Mouse (Mus musculus) lung, postnatal 14 days (tissue): ENCODE measurements around the gene Tmem178.

Experiments
- DNase-seq: peaks from one replicate; pipeline ENCODE4 v3.0.0; 2021

Tmem178 gene

DNA sequence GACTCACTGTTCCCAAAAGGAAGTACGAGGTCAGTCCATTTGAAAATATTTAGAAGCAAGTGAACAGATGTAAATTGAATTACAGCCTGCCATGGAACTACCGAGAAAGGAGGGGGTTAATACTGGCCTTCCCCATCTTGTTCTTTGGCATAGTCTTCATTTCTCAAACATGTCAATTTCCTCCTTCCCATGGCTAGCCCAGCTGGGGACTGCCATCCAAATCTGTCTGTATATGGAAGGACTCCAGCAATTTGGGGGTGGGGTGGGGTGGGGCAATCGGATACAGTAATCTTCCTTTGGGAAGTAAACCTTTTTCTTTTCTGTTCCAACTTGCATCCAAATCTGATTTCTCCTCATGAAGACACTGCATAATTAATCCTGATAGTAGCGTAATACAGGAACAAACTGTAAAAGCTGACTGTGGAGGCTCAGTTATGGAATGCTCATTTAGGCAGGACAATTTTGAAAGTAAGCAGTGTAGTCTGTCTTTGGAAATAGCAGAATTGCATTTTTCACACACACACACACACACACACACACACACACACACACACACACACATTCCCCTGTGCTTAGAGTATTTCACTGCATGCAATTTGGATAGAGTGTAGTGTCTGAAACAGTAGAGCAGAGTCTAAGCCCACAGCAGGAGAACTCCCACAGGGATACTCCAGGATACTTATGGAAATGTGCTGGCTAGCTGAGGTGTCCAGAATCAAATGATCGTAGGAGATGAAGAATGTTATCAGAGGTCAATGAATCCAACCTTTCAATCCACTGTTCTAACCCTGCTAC, 1.9 kb downstream of the Tmem178 start:
- DNase-seq, result no peak

DNA sequence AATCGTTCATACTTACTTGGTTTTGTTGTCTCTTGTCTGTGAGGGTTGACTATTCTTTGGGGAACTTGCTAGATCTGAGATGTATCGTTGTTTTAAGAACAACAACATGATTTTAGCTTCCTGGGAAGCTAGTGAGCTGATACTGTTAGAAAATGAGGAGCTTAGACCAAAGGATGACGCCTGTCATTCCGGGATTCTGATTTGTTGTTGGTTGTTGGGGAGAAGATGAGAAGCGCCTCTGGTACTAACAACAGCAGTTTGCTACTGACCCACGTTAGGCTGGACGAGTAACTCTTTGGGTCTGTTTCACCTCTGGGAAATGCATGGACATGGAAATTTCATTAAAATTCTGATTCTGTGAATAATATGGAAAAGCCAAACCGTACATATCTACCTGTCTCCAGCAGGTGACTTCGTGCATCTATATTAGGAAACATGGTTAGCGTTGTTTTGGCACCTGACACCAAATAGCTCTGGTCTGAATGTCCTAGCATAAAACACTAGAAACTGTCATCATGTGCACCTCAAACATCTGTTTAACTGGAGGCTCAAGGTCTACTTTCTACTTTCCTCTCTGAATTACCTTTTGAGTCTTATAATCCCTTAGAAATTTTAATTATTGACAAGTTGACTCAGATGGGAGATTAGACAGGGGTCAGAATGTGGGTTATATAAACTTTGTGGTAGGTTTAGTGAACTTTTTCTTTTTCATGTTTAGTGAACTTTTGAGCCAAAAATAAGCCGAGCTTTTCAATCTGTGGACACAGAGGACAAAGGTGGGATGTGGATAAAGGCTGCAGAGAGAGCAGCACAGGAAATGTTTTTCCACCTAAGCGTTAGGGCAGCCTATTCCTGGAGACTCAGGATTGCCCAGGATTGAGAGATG, 2.9 kb downstream of the Tmem178 start:
- DNase-seq, result no peak

DNA sequence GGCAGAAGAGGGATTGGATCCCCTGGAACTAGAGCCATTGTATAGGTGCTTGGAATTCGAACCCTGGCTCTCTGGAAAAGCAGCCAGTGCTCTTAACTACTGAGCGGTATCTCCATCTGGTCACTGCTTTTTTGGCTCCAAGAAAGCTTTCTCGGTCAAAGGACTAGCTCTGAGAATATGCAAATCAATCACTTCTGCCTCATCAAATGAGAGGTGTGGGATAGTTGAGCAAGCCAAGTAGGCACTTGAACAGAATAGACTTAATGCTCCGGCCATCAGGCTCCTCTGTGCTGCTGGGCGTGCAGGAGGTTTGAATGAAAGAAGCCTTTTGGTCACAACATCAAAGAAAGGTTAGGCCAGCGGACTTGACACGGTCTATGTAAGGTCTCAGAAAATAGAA, 5.0 kb downstream of the Tmem178 start:
- no peak for DNase-seq

DNA sequence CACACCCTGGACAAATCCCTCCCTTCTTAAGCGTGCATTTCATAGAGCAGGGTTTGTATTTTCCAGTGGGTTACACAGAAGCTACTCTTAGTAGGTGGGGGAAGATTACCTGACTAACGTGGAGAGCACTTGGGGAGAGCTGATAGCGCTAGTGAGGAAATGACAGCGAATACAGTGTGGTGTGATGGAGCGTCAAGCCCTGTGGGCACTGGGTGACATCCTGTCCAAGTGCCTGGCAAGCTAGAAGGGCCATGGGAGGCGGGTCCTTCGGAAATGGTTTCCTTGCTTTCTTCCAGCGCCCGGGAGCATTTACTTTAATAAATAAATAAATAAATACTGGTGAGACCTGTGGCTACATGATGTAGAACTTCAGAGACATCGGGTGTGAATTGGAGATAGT, 5.5 kb downstream of the Tmem178 start:
- DNase-seq, result no peak

DNA sequence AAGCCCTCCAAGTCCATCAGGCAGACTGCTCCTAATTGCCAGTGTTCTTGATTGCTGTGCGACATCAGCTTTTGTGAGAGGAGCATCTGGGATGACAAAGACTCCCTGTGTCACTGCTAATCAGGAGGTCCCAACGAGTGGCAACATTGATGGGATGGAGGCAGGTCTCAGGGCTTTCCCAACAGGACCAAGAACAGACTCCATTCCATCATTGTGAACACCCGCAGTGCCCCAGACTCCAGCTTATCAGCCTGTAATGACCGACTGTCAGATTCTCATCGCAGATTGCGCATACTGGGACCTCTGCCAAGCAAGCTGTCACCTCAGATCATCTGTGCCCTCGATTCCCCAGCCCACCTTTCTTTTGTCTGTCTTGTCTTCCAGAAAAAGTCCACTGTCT, 7.9 kb downstream of the Tmem178 start:
- no peak for DNase-seq

DNA sequence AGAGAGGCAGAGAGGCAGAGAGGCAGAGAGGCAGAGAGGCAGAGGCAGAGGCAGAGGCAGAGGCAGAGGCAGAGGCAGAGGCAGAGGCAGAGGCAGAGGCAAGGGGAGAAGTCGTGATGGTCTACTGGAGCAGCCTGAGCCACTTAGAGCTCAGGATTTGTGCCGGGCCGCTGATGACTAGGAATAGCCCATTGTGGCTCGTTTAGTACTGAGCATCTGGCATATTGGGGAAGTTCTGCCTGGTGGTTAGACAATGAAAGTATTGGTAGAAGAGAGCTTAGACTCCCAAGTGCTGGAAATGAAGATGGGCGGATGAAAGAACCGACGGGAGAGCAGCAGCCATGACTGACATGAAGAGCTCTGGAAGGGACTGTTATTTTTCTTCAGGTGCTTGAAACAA, 11.0 kb downstream of the Tmem178 start:
- DNase-seq, result no peak

DNA sequence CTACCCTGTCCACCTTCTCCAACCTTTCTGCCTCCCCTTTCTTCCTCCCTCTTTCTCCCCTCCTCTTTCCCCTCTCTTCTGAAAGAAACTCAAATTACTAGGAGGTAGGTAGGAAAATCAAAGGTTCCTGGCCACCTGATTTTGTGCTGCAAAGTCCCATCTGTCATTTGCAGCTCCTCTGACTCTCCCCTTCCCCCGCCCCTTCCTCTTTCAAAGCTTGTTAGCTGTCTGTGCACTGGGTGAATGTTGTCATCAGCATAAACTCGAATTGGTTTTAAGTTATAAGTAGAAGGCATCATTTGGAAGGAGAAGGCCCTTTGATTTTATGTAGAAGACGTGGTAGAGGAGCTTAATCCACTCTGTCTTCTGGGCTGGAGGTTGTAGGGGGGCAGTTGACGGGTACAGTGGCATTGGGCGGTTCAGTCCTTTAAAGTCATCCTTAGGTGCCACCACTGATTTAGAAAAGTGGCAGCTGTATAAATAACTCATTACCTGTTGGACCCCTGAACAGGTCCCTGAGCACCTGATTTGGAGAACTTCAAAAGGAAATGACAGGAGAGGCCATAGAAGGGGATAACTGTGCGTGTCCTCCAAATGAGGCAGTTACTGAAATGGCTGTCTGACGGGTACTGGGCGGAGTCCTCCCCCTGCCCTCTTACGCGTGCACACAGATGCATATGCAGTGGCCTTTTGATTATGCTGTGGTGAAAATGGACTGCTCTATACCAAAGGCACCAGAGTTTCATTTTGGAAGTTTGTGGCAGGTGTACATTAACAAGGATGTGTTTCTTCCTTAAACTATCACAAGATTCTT, 11.8 kb downstream of the Tmem178 start:
- DNase-seq, result no peak

DNA sequence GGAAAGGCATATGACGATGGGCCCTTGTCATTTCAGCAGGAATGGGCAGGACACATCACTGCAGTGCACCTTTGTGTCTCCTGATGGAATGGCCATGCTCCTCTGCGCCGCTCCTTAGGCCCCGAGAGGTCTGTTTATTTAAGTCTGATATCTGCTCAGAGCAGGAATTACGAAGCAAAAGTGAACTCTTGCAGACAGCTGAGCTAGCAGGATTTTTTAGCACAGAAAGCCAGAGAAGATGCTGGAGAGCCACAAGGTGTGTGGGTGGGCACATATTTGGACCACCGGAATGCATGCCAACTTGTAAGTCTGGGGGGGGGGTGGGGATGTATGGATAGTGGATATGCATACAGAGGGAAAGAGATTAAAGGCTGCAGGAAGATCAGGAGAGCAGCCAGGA, 13.9 kb downstream of the Tmem178 start:
- no peak for DNase-seq

DNA sequence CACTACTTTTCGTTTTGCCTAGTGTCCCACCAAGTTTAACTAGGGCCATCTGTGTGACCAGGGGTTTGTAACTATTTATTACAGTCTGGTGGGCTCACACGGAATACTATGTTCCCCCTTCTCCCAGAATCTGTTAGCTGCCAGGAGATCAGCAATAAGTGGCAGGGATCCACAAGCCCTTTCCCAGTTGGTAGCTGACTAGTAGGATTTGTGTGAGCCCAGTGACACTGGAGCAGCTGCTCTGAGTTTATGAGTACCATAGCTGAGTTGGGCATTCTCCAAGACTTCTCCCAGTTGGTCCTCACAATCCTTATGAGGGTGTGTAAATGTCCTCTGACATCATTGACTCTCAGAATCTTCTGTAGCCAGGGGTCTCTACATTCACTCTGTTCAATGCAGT, 15.4 kb downstream of the Tmem178 start:
- DNase-seq, result no peak

DNA sequence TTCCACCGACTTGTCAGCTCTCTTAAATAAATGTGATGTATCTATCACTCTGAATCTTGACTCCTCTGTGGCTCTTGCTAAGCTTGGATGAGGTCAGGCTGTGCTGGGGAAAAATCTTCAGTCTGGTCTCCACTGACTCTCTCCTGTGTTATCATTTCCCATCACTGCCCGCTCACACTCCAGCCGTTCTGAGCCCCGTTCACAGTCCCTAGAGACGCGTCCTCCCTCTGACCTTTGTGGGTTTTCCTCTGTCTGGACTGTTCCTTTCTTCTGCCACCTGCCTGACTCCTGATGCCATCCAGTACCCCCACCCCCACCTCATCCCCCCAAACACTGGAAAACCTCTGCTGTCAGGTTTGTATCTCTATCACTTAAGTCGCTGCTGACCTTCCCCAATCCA, 23.0 kb downstream of the Tmem178 start:
- no peak for DNase-seq

DNA sequence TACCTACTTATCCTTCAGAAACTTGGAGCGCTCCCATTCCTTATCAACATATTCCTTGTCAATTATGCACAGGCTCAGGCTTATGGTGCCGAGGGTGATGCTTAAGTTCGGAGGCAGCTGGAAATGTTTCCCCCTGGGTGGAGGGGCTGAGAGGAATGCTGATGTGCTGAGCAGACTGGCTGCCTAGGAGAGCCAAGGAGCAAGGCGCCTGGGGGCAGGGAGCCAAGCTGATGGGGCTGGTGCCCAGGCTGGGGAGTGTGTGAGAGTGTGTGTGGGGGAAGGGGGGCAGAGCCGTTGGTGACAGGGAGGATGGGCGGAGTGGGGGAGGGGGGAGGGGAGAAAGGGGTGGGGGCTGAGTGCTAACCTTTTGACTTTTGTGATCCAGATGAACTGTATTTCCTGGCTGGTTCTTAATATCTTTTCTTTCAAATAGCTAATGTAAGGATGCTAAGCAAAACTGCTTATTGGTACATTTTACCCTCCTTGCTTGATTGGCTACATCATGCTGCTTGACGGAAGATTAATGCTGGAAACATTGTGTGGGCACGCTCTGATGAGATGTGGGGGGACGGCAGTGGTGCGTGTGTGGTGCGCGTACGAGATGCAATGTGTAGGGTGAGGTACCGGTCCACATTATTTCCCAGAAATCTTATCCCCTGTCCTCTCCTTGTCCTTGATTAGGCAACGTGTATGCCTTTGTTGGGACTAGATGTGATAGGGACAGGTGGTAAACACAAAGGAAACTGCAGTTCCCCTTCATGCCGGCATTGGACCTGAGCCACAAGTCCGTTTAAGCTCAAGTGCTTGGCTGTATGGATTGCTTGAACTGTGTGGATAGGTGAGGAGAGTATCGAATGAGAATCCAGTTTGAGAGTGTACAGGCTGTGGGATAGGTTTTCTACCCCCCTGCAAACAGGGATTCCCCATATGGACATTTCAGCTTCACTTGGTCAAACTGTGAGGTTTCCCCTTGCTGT, 25.5 kb downstream of the Tmem178 start:
- peak; percentile 52 for DNase-seq

DNA sequence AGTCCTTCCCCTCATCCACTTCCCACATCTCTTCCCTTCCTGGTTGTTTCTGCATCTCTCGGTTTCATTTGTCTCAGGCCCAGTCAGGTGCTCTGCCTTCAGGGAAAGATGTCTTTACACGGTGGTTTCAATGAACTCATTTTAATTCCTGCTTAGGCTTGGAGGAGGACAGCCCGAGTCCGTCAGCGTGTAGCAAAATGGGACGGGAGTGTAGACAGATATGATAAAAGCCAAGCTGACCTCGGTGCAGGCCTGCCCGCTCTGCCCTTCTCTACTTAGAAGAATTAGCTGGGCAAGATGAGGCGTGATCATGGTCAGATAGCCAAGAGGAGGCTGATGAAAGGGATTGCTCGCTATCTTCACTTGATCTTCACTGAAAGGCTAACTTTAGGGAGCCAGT, 26.3 kb downstream of the Tmem178 start:
- no peak for DNase-seq

DNA sequence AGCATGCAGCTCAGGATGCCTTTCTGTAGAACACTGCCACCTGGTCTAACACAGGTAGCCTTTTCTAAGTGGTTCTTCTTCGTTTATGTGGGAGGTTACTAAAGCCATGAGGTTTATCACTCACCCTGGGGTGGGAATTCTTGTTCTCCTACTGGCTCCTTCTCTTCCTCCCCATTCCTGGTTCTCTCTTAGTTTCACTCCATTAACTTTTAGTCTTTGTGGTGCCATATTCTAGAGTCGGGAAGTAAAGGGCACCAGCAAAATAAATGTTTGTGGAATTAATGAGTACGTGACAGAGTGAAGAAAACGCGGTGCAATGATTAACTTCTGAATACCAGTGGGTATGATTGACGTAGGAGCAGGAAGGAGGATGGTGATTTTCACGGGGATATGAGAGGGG, 28.5 kb downstream of the Tmem178 start:
- DNase-seq, result no peak

DNA sequence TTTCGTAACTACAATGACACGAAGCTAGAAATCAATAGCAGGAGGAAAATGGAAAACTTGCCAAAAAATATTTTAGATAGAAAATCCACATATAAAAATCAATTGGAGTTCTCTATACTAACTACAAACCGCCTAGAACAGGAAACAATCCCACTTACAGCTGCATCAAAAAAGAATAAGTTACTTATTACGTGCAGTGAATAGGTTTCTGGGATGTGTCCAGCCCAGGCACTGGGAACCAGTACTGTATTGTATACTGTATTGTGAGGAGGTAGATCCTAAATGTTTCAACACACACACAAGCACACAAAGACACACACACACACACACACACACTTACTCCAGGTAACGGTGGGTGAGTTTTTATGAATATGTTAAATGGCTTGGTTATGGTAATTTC, 32.8 kb downstream of the Tmem178 start:
- no peak for DNase-seq

DNA sequence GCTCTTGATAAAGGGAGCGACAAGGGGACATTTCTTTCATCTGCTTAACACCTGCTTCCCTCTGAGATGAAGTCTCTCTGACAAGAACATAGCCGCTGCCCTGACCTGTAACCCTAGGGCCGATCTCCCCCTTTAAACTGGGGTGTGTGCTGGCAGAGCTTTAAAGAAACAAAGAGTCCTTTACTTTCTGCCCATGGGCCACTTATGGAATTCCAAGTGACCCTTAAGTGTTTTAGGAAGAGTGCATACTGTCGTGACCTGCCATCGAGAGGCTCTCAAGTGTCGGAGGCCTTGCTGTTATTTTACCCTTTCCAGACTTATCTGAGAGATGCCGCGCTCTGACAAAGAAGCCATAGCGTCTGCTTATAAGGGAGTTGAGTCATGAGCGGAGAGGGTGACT, 35.7 kb downstream of the Tmem178 start:
- DNase-seq, result no peak

DNA sequence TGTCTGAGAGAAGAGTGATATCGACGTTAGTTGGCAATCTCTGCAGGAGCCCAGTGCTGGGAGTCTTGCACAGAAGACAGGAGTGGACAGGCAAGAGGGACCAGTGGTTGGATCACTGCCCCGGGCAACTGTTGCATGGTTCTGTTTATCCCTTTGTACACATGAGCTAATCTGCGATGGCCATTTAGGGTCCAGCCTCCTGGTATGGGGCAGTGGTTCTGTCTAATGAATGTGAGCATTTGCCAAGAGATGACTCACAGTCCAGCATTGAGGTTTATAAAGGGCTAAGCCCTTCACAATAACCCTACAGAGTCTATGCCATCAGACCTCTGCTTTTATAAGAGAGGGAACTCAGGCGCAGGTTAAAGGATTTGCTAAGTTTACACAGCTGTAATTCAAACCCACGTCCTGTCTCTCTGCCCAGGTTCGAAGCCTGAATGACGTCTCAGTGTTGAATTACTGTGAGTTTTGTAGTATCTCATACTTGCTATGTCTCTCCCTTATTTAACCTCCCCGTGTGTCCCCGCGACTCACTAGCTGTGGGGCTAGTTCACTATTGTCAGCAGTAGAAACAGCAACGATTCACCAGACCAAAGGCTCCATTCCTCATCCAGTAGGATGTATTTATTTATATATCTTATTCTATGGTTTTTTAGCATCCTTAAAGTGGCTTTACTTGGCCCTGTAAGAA, 37.4 kb downstream of the Tmem178 start:
- DNase-seq, result no peak

DNA sequence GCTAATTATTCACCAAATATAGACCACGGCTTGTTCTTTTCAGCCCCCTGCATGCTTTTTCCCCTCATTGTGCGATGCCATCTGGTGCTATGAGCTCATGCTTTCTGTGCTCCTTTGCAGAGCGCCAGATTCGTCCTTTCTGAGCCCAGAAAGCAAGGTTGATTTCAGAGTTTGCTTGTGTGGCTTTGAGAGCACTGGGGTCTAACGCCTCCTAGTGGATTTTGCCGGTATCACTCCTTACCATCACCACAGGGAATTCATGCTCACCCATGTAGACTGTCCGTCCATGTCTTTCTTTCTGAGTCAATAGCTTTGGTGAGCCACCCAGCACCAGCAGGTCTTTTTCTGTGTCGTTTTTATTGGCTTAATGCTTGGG, 38.0 kb downstream of the Tmem178 start:
- peak; percentile 84 for DNase-seq

DNA sequence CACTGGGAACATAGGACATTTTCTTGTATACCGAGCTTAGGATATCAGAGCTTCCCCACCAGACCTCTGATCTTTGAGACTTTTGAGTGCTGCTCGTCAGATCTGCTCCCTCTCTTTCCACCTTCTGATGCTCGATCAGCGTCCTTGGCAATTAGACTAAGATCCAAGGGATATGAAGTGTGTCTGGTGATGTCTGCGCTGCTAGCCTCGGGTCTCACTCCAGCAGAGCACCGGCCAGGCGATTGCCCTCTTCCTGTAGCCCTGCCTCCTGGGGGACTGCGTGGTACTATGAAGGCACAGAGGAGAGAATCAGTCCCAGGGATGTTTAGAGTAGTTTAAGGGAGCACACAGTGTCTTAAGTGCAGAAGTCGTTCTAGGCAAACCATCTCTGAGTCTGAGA, 38.5 kb downstream of the Tmem178 start:
- no peak for DNase-seq

DNA sequence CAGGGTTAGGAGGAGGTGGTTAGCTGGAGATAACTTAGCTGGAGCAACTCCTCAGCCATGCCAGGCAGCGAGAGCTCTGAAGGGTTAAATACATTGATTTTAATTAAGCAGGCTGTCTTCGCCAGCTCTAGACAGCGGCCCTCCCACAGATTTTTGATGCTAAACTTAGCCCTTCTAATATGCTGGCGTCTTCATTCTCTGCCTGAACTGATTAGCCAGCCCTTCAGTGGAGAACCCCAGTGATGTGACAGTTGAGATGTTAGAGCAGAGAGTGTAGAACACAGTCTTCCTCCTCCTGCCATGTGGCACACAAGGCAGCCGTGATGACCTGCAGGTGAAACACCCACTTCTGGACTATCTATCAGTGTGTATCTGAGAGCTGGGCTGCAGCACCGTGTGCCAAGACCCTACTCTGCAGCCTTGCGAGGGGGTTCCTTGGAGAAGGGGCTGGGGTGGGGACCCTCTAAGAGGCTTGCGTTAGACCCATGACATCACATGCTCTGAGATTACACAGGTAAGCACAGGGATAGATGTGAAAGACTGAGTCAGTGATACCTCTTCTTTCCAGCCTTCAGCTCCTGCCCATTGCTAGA, 47.2 kb downstream of the Tmem178 start:
- DNase-seq, result no peak

DNA sequence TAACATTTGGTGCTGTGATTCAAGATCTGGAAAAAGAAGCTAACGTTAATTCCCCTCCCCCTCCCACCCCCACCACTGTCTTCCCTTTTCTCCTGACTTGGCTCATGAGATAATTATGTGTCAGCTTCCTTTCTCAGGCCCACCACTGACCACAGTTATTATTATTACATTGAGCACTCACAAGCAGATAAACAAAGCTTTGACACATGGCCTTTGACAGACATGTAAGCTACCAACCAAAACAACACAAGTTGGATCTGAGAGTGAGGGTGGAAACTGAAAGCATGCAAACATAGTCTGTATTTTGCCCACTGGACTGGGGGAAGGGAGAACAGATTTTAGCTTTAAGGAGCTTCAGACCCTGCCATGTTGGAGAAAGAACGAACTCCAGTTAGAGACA, 52.8 kb downstream of the Tmem178 start:
- no peak for DNase-seq

DNA sequence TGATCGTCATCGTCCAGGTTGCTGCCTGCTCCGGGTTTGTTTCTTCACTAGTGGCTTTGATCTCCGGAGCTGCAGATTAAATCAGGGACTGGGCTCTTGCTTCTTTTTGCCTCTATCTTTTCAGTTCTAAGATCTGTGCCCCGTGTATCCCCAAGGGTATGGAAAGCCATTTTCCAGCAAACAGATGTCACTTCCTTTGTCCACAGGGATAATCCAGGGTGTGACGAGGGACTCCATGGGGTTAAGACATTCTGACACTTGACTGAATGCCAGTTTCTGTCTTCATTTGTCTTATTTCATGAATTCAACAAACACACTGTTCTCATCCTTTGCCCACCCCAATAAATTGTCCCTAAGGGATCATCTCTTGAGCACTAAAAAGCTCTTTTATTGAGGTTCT, 54.5 kb downstream of the Tmem178 start:
- no peak for DNase-seq
